Mouse (Mus musculus) hindlimb bud, embryonic 11.5 days (tissue): ENCODE measurements around the gene Srrm3.

Source experiments
- DNase-seq: peaks from one replicate; pipeline ENCODE4 v3.0.0-alpha.2; 2012; ENCODE audit warnings: low read depth, low spot score; ENCODE audit errors: extremely low spot score

Srrm3 gene

GRCm38 (mm10) chr5:135806555-135807262, at the start of gene Srrm3:
TSS of gene Srrm3 (plus strand) at chr5:135806890.
- peak; percentile 64 for DNase-seq

- DNase-seq = no peak
Measured at GRCm38 (mm10) chr5:135761881-135762280, 44.8 kb upstream of the Srrm3 start.

DNA sequence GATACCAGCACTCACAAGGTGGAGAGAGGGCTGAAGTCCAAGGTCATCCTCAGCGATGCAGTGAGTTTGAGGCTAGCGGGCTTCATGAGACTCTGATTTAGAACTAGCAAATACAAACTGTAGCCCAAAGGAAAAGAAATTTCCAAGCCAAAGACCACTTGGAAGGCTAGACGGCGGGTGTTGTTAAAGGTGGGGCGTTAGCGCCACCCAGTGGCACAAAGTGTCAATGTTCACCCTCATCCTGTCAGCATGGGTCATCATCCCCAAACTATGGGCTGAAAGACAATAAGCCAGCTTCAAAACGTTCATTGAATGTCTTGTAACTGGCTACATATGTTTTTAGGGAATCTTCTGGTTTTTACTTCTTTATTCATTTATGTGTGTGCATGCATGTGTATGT, 43.2 kb upstream of the Srrm3 start:
- DNase-seq = no peak

DNA sequence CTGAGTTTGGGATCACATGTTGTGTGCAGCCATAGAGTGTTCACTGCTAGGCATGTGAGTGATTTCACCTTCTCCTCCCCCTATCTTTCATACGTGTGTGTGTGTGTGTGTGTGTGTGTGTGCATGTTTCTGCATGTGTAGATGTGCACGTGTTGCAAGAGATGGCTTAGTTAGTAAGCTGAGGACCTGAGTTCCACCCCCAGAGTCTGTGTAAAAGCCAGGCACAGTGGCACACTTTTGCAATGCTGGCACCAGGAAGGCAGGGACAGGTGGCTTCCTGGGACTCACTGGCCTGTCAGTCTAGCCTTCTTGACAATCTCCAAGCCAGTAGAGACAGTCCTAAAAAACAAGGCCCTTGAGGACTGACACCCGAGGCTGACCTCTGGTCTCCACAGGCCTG, 41.7 kb upstream of the Srrm3 start:
- no peak for DNase-seq

GRCm38 (mm10) chr5:135772519-135772918, 34.2 kb upstream of the Srrm3 start:
- DNase-seq = no peak

DNA sequence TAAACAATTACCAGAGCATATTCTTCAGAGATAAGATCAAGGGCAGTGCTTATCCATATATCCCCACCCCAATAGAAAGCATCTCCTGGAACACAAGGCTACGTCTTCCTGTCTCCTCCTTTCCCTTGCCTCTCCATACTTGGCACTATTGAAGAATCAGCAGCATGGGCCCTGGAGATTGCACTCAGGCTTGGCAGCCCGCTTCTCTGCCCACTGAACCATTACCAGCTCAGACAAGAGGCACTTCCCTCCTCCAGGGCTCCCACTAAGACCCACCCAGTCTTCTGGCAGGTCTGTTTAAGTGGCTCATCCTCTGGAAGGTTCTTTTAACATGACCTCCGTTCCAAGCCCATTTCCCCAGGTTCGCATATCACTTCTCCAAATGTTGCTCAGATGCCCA, 30.1 kb upstream of the Srrm3 start:
- no peak for DNase-seq

- DNase-seq = no peak
Measured at GRCm38 (mm10) chr5:135777796-135778470, 28.8 kb upstream of the Srrm3 start, which contains the start of gene Styxl1. TSS of gene Styxl1 (minus strand) at chr5:135778385.

- DNase-seq = peak; percentile 99
Measured at GRCm38 (mm10) chr5:135778471-135779445, 27.9 kb upstream of the Srrm3 start, which contains the start of gene Mdh2. TSS of gene Mdh2 (plus strand) at chr5:135778480.

- no peak for DNase-seq
Measured at GRCm38 (mm10) chr5:135780331-135780730, 26.4 kb upstream of the Srrm3 start.

GRCm38 (mm10) chr5:135782901-135783300, 23.8 kb upstream of the Srrm3 start:
- DNase-seq = no peak

- no peak for DNase-seq
Measured at GRCm38 (mm10) chr5:135793996-135794858, 12.5 kb upstream of the Srrm3 start.

GRCm38 (mm10) chr5:135794859-135795181, 11.9 kb upstream of the Srrm3 start:
- DNase-seq = no peak

DNA sequence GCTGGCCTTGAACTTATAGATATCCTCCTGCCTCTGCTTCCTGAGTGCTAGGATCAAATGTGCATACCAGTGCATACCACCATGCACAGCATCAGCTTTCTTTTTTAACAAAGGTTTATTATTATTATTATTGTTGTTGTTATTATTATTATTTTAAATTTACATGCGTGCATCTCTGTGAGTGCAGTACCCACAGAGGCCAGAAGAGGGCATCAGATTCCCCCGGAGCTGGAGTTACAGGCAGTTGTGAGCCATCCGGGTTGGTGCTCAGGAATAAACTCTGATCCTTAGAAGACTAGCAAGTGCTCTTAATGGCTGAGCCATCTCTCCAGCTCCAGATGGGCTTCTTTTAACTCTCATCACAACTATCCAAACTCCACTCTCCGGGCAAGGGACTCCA, 6.9 kb upstream of the Srrm3 start:
- no peak for DNase-seq

DNA sequence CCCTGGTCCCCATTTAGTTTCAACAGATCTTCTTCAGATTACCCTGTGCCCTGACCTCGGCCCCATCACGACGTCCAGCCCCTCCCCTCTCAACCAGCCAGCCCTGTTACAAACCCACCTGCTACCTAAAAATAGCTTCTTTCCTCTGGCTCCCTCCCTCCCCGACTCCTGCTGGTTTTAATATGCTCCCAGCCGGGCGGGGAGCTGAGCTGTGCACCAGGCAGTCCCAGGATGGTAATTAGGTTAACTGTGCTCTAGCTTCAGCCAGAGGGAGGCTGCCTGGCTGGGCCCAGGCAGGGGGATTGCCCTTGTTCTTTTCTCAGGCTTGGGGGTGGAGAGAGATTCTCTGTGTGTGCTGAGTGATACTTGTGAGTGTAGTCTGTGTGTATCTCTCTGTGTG, 5.8 kb upstream of the Srrm3 start:
- no peak for DNase-seq

GRCm38 (mm10) chr5:135802641-135803040, 4.0 kb upstream of the Srrm3 start:
- DNase-seq = no peak

- no peak for DNase-seq
Measured at GRCm38 (mm10) chr5:135803135-135803534, 3.6 kb upstream of the Srrm3 start.

DNA sequence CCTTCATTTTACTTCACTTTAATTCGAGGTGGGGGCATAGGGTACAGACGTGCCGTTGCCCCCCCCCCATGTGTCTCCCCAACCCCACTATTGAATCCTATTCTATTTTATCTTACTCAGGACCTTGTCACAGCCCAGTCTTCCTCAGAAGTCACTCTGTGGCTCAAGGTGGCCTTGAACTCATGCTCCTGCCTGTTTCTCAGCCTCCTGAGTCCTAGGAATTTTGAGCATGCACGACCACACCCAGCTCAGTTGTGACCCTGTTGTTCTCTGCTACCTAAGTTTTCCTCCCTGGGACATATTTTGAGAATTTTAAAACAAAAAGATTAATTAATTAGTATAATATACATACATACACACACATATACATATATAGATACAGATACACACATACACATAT, 3.0 kb upstream of the Srrm3 start:
- no peak for DNase-seq

DNA sequence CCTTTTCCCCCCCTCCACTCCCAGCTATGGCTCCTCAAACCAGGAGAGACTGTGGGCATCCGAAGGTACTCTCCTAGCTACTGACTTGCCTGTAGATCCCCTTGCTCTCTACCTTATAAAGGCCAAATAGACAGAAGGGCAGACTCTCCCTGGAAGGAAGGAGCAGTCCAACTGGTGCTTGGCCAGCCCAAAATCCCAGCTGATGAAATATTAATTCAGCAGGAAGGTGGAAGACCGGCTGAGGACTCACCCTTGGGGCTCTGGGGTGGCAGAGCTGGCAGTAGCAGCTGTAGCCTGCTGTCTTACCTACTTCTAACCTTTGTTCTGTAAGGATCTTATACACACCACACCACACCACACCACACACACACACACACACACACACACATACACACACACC, 2.0 kb upstream of the Srrm3 start:
- no peak for DNase-seq

DNA sequence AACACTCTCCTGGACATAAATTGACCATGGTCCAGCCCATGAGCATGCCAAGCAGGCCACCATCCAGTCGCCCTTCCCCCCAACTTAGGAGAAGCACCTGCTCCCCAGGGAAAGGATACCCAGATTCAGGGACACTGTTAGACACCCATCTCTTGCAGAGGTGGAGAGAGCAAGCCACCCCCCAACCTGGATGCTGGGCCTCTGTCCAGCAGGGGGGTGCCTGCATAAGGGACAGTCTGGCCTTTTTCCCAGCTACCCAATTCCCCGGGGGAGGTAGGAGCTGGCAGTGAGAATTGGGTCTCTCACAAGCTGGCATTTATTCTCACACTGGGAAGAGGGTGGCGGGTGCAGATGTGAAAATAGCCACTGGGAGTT, 560 bp downstream of the Srrm3 start:
- DNase-seq = no peak

GRCm38 (mm10) chr5:135812991-135813390, 6.3 kb downstream of the Srrm3 start:
- no peak for DNase-seq

- DNase-seq = no peak
Measured at GRCm38 (mm10) chr5:135818491-135818890, 11.8 kb downstream of the Srrm3 start.
